Mouse (Mus musculus): Measurements from ENCODE around the gene Ccdc22. TPM values are rescaled to one million over a fixed set of nuclear protein-coding genes. Genes with fewer than 3 reads are reported as not detected.

Ccdc22 gene
- total RNA-seq, 2 experiments from 2014 or later, result 10.6 to 12.4 TPM

DNA sequence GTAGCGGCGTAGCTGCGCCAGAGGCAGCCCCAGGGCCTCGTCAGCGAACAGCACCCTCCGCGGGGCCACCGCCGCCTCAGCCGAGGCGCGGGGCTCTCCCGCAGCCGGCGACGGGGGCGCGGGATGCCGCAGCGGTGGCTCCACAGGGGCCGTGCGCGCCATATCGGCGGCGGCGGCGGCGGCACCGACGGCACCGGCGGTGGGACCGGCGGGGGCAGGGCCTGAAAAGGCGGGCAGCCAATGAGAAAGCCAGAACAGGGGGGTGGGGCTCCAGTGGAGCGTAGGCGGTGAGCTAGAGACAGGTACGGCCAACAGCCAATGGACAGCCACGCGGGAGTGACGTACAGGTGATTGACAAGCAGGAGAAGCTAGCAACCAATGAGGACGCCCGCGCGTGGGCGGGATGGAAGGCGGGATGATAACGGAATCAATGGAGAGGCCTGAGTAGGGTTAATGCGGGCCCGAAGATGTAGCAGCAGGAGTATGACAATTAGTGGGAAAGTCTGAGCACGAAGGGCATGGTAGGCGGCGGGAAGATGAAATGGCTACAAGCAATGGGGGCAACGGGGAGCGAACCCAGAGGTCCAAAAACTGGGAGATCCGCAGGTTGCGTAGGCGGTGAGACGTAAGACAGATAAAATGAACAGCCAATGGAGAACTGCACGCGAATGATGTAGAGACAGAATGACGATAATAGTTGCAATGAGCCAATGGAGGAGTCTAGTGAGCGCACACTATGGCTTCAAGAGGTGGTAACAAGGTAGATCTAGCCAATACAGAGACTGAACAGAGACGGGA is 31.0 kb downstream of the Ccdc22 start, which contains the start of gene Ppp1r3f:
Gene Ppp1r3f, minus strand, starts transcription at position 197 of the 798 bp plus-strand sequence.
- peak; percentile 92 for DNase-seq (ENCODE audit: low spot score)

GRCm38 (mm10) chrX:7573176-7574086 is 31.9 kb downstream of the Ccdc22 start, which contains the start of gene Foxp3:
Gene Foxp3, plus strand, starts transcription at chrX:7573644.
- peak; percentile 34 for DNase-seq (ENCODE audit: low spot score)

DNA sequence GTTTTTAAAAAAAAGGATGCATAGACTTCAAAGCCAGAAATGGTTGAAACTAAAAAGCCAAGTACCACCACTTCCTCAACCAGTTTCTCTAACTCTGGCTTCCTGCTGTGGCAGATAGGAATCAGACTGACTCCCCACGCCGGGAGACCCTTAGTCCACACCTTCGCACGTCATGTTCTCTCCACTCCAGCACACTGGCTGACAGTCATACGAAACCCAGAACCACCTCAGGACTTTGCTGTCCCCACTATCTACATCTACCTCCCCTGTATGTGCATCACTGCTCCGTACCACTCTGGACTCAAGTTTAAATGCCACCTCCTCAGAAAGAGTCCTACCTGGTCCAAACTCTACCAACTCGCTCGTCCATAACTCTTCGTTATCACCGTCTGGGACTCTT is 32.9 kb downstream of the Ccdc22 start:
- DNase-seq (ENCODE audit: low spot score), result no peak

DNA sequence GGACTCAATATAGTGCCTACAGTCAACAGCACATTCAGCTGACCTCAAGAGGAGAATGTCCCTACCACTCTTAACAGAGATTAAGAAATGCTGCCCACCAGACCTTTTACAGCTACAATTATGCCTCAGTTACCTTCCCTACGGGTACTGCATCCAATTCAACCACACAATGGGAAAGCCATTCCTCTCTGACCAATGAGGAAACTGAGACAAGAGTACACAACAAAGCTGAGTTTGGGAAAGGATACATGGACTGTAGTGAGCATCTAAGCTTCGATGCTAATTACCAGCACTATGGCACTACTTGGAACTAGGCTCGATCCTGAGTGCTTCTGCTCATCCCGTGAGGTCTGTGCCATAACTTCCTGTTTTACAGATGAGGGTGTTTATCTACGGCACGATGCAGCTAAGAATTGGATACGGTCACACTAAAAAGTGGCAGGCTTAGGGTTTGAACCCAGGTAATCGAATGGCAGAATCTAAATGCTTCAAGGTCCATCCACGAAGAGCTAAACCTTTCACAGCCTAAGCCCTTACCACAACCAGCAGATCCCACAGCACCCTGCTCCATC is 33.7 kb downstream of the Ccdc22 start:
- no peak for DNase-seq (ENCODE audit: low spot score)

DNA sequence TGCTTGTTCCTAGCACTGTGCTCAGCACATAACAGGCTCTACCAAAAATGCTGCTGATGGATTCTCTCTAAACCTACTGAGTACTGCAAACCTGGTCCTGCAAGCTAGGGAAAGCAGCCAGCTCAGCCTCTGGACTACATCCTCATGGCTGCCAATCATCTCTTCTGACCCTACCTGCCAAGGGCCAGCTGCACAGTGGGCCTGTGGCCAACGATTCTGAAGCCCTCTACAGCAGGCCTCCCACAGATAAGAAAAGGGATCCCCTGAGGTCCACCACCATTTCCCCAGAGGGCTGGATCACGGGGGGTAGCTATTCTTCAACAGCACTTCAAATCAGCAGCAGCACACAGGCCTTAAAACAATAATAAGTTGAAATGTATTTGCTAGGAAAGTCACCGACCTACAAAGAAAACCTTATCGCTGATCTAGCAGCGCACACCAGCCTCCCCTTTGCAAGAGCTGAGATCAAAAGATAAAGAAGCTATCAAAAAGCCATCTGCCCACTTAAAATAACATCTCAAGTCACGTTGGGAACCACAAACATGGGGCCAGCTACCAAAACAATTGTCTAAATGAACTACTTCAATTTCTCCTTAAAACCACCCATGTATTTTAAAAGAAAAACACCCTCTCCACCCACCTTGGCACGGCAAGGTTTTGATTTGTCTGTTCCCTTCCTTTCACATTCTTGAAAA is 34.7 kb downstream of the Ccdc22 start:
- no peak for DNase-seq (ENCODE audit: low spot score)

GRCm38 (mm10) chrX:7567491-7567890 is 37.8 kb downstream of the Ccdc22 start:
- no peak for DNase-seq (ENCODE audit: low spot score)

DNA sequence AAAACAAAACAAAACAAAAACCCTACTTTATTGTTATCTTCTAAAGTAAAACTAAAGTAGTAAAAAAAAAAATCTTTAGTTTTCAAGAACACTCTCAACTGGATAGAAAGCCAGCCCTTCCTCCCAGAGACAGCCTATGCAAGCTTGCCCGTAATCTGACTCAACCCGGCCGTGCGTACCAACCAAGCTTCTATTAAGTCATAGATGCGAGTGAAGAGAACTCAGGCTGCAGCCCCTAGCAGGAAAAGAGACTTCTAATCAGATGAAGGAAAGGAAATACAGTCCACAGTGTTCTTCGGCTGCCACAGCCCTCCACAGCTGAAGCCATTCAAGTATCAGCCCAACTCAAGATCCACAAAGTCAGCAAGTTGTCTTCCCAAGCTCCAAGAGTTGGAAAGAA is 39.0 kb downstream of the Ccdc22 start:
- no peak for DNase-seq (ENCODE audit: low spot score)

DNA sequence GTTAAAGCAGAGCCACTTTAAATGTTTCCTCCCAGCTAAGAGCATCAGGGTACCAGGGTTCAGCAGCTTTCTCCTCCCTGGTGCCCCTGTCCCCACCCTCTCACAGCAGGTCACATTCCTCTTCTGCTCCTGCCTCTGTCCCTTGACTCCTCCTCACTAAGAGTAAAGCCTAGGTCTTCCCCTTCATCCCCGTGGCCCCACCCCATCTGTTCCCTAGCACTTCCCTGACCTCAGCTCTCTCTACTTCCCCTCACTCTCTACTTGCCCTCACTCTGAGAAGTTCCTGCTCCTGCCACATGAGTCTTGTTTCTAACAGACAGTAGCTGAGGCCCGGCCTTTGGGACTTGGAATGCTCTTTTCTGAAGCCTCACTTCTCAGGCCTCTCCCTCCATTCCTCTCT is 42.2 kb downstream of the Ccdc22 start:
- DNase-seq (ENCODE audit: low spot score), result no peak

DNA sequence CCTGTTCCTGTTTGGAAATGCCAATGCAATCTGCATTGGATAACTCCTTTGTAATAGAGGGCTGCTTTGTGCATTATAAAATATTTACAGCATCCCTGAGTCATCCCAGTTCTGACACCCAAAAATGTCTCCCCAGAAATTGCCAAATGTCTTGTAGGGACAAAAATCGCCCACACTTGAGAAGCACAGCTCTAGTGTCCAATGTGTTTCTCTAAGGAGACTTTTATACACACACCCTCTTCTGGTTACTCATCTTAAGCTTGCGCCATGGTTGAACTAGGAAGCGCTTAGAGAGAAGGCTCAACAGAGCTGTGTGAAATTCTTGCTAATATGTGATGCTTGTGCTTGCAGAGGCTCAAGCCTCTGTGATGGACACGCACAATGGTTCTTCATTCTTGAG is 51.8 kb downstream of the Ccdc22 start:
- DNase-seq (ENCODE audit: low spot score), result no peak

Other genes with a start within 250 kb of the Ccdc22 start
- under 1 TPM; 0.16 to 0.33 TPM for gene Usp27x, start 229.7 kb downstream of the Ccdc22 start, total RNA-seq (2021)
- gene Foxp3, start 31.9 kb downstream of the Ccdc22 start, total RNA-seq (2021), result under 1 TPM in 1 of 2 experiments, not detected in 1; 0.11 TPM
- 1 to 10 TPM; 3.1 to 3.9 TPM for gene Ppp1r3f, start 31.2 kb downstream of the Ccdc22 start, total RNA-seq (2021)
- gene Cacna1f, start 1.6 kb upstream of the Ccdc22 start, total RNA-seq (2021), result not detected
- gene Syp, start 33.0 kb upstream of the Ccdc22 start, total RNA-seq (2021), result 1 to 10 TPM; 1.4 to 1.5 TPM
- 10 to 100 TPM; 10.8 to 26.5 TPM for gene Prickle3, start 51.7 kb upstream of the Ccdc22 start, total RNA-seq (2021)
- 10 to 100 TPM; 30.3 to 35.0 TPM for gene Plp2, start 65.9 kb upstream of the Ccdc22 start, total RNA-seq (2021)
- 10 to 100 TPM; 30.6 to 33.7 TPM for gene Magix, start 75.7 kb upstream of the Ccdc22 start, total RNA-seq (2021)
- 10 to 100 TPM; 14.3 to 15.0 TPM for gene Gpkow, start 91.6 kb upstream of the Ccdc22 start, total RNA-seq (2021)
- 10 to 100 TPM; 32.4 to 37.1 TPM for gene Wdr45, start 108.8 kb upstream of the Ccdc22 start, total RNA-seq (2021)
- under 1 TPM in 1 of 2 experiments, not detected in 1; 0.45 TPM for gene Gm45208, start 116.7 kb upstream of the Ccdc22 start, total RNA-seq (2021)
- 1 to 10 TPM; 5.0 to 5.6 TPM for gene Praf2, start 122.9 kb upstream of the Ccdc22 start, total RNA-seq (2021)
- gene Ccdc120, start 145.4 kb upstream of the Ccdc22 start, total RNA-seq (2021), result under 1 TPM; 0.34 to 0.50 TPM
- gene Tfe3, start 157.0 kb upstream of the Ccdc22 start, total RNA-seq (2021), result 1 to 10 TPM; 7.9 to 9.2 TPM
- gene Gripap1, start 184.2 kb upstream of the Ccdc22 start, total RNA-seq (2021), result 10 to 100 TPM; 16.7 to 19.5 TPM
- under 1 TPM in 1 of 2 experiments, not detected in 1; 0.12 TPM for gene Kcnd1, start 216.8 kb upstream of the Ccdc22 start, total RNA-seq (2021)
- 10 to 100 TPM; 14.6 to 17.1 TPM for gene Otud5, start 235.8 kb upstream of the Ccdc22 start, total RNA-seq (2021)